Mouse (Mus musculus): ENCODE data around the gene Arhgef12.
A peak's percentile ranks its signal among the peaks of the same experiment; 100 is the strongest.
"Not testable (repeated sequence)": the region's sequence is repeated elsewhere in the genome, so short reads cannot be mapped to it uniquely, and the experiment has no call there.

Gene Arhgef12

GRCm38 (mm10) chr9:43107187-43107517 lies at the start of gene Arhgef12:
TSS of gene Arhgef12 (minus strand) at chr9:43107239.
- DNase-seq (ENCODE audit: low read depth, low spot score) = peak; percentile 50

DNA sequence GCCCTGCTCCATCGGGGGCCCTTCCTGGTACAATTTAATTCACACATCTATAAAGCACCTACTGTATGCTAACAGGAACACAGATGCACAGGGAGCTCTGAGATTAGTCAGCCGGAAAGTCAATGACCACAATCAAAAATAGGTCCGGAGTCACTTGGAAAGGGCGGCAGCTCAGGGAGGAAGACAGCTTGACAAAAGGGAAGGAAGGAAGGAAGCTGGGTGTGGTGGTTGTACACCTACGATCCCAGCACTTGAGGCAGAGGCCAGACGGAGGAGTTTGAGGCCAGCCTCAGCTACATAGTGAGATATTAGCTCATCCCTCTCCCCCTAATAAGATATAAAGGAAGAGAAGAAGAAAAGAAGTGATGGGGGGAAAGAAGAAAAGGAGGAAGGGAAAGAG lies 48.9 kb upstream of the Arhgef12 start:
- DNase-seq (ENCODE audit: low read depth, low spot score) = no peak

GRCm38 (mm10) chr9:43151779-43152178 lies 44.7 kb upstream of the Arhgef12 start:
- no peak for DNase-seq (ENCODE audit: low read depth, low spot score)

- DNase-seq (ENCODE audit: low read depth, low spot score) = no peak
These were observed 43.9 kb upstream of the Arhgef12 start for GRCm38 (mm10) chr9:43150957-43151356.

DNA sequence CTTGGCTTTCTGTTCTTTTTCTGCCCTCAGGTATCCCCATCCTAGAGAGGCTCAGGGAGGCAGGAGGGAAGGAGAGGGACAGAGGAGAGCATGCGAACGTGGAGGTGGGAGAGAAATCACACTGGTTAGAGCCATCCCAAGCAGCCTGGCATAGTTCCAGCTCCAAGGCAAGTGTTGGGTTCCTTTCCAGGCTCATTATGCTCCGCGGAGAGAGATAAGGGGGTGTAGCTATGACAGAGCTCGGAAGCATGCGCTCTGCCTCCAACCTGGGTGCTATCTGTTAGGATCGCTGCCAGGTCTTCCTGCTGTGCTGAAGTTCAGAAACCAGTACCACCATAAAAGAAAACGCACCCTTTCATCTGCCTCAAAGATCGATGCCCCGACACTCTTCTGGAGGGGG lies 43.0 kb upstream of the Arhgef12 start:
- DNase-seq (ENCODE audit: low read depth, low spot score) = no peak

- no peak for DNase-seq (ENCODE audit: low read depth, low spot score)
These were observed 42.5 kb upstream of the Arhgef12 start for GRCm38 (mm10) chr9:43149498-43149897.

GRCm38 (mm10) chr9:43145196-43145595 lies 38.2 kb upstream of the Arhgef12 start:
- no peak for DNase-seq (ENCODE audit: low read depth, low spot score)

DNA sequence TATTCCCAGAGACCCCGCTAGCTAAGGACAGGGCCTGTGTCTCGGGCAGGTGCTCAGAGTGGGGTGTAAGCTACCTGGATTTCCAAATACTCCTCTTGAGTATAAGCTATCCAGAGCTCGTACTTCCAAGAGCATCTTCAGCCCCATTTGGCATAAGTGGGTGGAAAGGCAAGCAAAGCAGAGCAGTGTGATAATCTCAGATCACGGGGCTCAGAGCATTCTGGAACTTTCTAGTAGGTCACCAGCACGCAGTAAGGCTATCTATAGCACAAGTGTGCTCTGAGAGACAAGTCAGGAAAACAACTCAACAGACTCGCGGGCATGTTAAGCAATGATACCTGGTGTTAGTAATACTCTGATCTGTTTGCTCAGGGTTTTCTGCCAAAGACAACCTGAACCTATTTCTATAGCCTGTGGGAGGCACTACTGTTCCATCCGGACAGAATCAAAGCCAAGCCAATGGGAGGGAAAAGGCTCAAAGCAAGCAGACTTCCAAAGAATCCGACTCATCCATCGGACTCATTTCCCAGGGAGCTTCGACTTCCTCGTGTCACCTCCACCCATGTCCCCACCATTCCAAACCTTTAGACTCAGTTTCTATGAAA lies 37.3 kb upstream of the Arhgef12 start:
- peak; percentile 80 for DNase-seq (ENCODE audit: low read depth, low spot score)

DNA sequence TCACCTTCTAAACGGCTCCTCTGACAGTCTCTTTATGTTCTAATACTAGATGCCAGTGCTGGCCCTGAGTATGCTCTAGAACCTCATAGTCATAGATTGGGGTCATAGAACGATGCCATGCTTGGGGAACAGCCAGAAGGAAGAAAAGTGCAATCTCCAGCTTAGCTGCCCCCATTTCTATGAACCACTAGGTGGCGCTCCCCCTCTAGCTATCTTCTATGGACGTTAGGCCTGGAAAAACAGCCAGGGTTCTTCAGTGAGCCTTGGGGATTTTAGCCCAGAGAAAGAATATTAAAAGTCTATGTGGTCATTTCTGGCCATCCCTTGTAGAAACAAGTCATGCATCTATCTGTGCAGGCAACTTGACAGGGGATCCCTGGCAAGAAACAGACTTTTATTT lies 34.8 kb upstream of the Arhgef12 start:
- DNase-seq (ENCODE audit: low read depth, low spot score) = peak; percentile 72

- no peak for DNase-seq (ENCODE audit: low read depth, low spot score)
These were observed 26.5 kb upstream of the Arhgef12 start for GRCm38 (mm10) chr9:43133525-43133924.

DNA sequence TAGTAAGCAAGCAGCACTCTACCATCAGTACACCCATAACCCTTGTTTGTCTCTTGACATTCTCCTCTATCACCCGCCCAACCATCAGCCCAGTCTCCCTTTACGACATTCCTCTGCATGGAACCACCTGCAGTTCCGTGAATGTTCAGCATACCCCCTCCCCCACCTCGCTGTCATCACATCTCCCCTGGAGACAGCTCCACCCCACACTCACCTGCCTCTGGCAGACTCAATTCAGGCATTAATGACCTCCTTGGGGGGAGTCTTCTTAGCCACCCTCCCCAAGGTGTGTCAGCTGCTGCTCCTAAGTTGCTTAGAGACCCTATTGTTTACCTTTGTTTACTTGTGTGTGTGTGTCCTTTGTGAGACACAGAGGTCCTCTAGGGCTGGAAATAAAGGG lies 25.3 kb upstream of the Arhgef12 start:
- DNase-seq (ENCODE audit: low read depth, low spot score) = peak; percentile 77

- DNase-seq (ENCODE audit: low read depth, low spot score) = no peak
These were observed 24.9 kb upstream of the Arhgef12 start for GRCm38 (mm10) chr9:43131940-43132339.

GRCm38 (mm10) chr9:43130684-43131083 lies 23.6 kb upstream of the Arhgef12 start:
- DNase-seq (ENCODE audit: low read depth, low spot score) = peak; percentile 63

GRCm38 (mm10) chr9:43127101-43127787 lies 20.2 kb upstream of the Arhgef12 start:
- DNase-seq (ENCODE audit: low read depth, low spot score) = no peak

GRCm38 (mm10) chr9:43122379-43122778 lies 15.3 kb upstream of the Arhgef12 start:
- peak; percentile 29 for DNase-seq (ENCODE audit: low read depth, low spot score)

- not testable (repeated sequence) for DNase-seq (ENCODE audit: low read depth, low spot score)
These were observed 14.9 kb upstream of the Arhgef12 start for GRCm38 (mm10) chr9:43121948-43122347.

DNA sequence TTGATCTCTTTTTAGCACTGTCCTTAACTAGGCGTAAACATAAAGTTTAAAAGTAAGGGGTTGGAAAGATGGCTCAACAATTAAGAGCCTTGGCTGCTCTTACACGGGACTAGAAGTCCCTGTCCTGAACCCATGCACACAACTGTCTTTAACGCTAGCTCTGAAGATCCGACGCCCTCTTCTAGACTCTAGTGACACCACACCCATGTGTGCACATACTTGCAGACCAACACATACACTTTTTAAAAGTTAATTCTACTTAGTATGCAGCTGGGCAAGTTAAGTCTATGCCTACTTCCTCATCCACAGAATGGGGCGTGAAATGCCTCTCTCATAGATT lies 9.9 kb upstream of the Arhgef12 start:
- DNase-seq (ENCODE audit: low read depth, low spot score) = no peak

GRCm38 (mm10) chr9:43116134-43116996 lies 9.3 kb upstream of the Arhgef12 start, which contains the start of gene Tmem136:
TSS of gene Tmem136 (minus strand) at chr9:43116570.
- DNase-seq (ENCODE audit: low read depth, low spot score) = peak; percentile 88

- peak; percentile 35 for DNase-seq (ENCODE audit: low read depth, low spot score)
These were observed 8.5 kb upstream of the Arhgef12 start for GRCm38 (mm10) chr9:43115431-43116133.

GRCm38 (mm10) chr9:43114833-43115232 lies 7.8 kb upstream of the Arhgef12 start:
- no peak for DNase-seq (ENCODE audit: low read depth, low spot score)

DNA sequence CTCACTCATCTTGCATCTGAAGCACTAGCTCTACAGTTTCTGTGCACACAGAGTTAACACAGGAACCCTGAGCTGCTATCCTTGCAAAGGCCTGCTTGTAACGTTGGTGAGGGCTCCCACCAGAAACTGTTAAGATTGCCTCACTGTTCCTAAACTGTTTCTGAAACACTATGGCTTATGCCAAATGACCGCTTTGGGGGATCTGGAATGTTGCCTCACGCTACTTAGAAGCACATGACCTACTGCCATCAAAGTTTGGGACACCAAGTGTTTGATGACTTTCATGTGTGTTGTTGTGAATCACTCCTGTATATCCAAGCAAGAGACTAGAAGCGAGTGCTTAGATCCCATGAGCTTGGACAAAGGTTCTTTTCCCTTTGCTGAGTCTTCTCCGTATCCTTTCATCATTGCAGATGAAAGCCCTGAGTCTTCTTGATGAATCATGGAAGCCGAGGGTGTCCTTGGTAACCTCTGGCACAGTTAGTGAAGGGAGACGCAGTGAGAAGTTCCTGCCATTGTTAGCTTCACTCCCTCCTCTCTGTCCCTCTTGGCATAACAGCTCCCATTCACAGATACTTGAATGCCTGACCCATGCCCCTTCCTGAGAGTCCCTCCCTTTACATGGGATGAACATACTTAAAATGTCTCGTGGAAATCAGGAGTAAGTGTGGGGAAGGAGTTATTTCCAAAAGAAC lies 3.4 kb upstream of the Arhgef12 start:
- DNase-seq (ENCODE audit: low read depth, low spot score) = no peak
